Mouse (Mus musculus) liver, postnatal 0 days (tissue): ENCODE measurements around the gene Psmb4.

Source experiments
- CTCF ChIP-seq: sonication (generic); IDR thresholded peaks from 2 replicates; pipeline ENCODE4 v1.5.1; 2016; ENCODE audit warnings: antibody characterized with exemption, low read depth
- EP300 ChIP-seq: IDR thresholded peaks from 2 replicates; pipeline ENCODE4 v1.6.1; 2016; ENCODE audit warnings: antibody characterized with exemption, low read depth, mild to moderate bottlenecking

DNA sequence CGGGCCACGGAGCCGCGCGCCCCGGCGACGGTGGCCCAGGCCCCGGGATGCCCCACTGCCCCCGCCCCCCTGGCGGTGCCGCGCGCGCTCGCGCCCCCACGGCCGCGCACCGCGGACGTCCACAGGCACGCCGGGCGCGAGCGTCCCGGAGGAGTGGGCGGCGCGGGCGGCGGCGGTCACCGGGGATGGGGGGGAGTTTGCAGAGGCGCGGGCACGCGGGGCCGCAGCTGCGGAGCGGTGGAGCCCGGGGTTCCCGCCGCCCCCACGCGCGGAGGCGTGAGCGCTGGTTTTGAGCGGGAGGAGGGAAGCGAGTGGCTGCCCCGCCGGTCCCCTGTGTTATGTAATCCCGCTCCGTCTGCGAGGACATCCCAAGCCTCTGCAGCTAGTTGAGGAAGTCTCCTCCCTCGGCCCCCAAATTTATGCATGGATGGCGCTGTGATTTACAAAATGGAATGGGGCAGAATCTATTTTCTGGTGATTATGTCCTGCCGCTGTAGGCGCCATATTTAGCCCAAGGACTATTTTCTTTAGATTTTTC, 48.7 kb downstream of the Psmb4 start:
- TF ChIP-seq CTCF (no peak), EP300 (peak; percentile 31; the same call in 1 of the 2 replicates)
